8 mouse cellular contexts compared by ENCODE assay signal in genomic region chr3:35102715-35103591, GRCm38 (mm10).
DNase-seq lines count a peak whose midpoint lies in the region; ATAC-seq and TF ChIP-seq lines count a peak whose summit lies in the region.

No protein-coding gene starts in this region.

- H3K79me3 ChIP-seq in C2C12 (ENCODE audit: low read depth): no peaks in the 10 kb centered on the region

- peak; percentile 50; the same call in 1 of the 2 replicates for ATAC-seq in granulocyte monocyte progenitor cell, adult 5-6 weeks (replicated peaks; ENCODE audit: poor library complexity, severe bottlenecking)
- ATAC-seq in lung, embryonic 16.5 days (ENCODE audit: low read depth): peak; percentile 36; the same call in 1 of the 2 replicates

- H3K4me3 ChIP-seq in C2C12 (ENCODE audit: insufficient read depth, poor library complexity, severe bottlenecking): no peak overlapping the region
- H3K4me3 ChIP-seq in lung, embryonic 16.5 days (ENCODE audit: low read length): no peak overlapping the region

- no peaks in the 10 kb centered on the region for H3K79me2 ChIP-seq in C2C12 (ENCODE audit: control insufficient read depth, insufficient read depth)

- no peak overlapping the region for H3K9ac ChIP-seq in lung, embryonic 16.5 days (ENCODE audit: low read length)

- no peaks in the 10 kb centered on the region; the same call in 1 of the 2 replicates for H3K4me1 ChIP-seq in lung, embryonic 16.5 days (replicated peaks; ENCODE audit: control insufficient read depth, insufficient read depth, low read length)

- H3K36me3 ChIP-seq in C2C12 (ENCODE audit: control insufficient read depth, insufficient read depth): no peaks in the 10 kb centered on the region
- H3K36me3 ChIP-seq in lung, embryonic 16.5 days (ENCODE audit: control insufficient read depth, insufficient read depth, low read length): no peaks in the 10 kb centered on the region

- no peak overlapping the region for H3ac ChIP-seq in C2C12 (ENCODE audit: control insufficient read depth, insufficient read length, low read depth)

- peak; percentile 2 for TF ChIP-seq CTCF in C2C12 (IDR thresholded peaks at IDR 0.05; ENCODE audit: control insufficient read depth, insufficient read depth, insufficient read length)

- H3K9me3 ChIP-seq in lung, embryonic 16.5 days (ENCODE audit: control insufficient read depth, low read length): no peaks in the 10 kb centered on the region

- H3K4me2 ChIP-seq in lung, embryonic 16.5 days (ENCODE audit: low read depth, low read length): no peak overlapping the region

- no peak overlapping the region for H3K27ac ChIP-seq in lung, embryonic 16.5 days (ENCODE audit: low read length)

- WGBS in lung, embryonic 16.5 days: 50% methylated on average over 13 of the region's 13 CpGs

- no peaks in the 10 kb centered on the region for H3K27me3 ChIP-seq in C2C12 (ENCODE audit: control insufficient read depth, insufficient read depth, insufficient read length)
- H3K27me3 ChIP-seq in lung, embryonic 16.5 days (ENCODE audit: control insufficient read depth, insufficient read depth, low read depth, low read length): peaks cover 3% of the 10 kb centered on the region; the same call in 1 of the 2 replicates

- peak; percentile 79 for DNase-seq in R1 (ENCODE audit: low read depth, low spot score)
- DNase-seq in embryo, embryonic 10 days (ENCODE audit: low spot score): peak; percentile 87
- DNase-seq in kidney, postnatal 36 days: peak; percentile 45 to 81
- peak; percentile 76 to 84 for DNase-seq in right cerebral cortex, adult 2 months (ENCODE audit: low spot score in 2 of 2)
- DNase-seq in spleen, postnatal 4 days (ENCODE audit: low spot score in 2 of 2): no peak

TF ChIP-seq in C2C12, 6 proteins besides CTCF, POLR2A, EP300 and RAD21:
- TF ChIP-seq MYOD1 (IDR thresholded peaks at IDR 0.05; ENCODE audit: control insufficient read depth, insufficient read length, low read depth) (no peak), CEBPB (IDR thresholded peaks at IDR 0.05; ENCODE audit: low read depth) (no peak), USF1 (IDR thresholded peaks at IDR 0.05; ENCODE audit: low read depth) (no peak), MAX (IDR thresholded peaks at IDR 0.05) (no peak), MYOG (IDR thresholded peaks at IDR 0.05; ENCODE audit: control insufficient read depth, extremely low read depth, insufficient read length) (no peak), FOSL1 (IDR thresholded peaks at IDR 0.05; ENCODE audit: insufficient read depth, low read length, poor library complexity, severe bottlenecking) (no peak)
TF ChIP-seq in C2C12: peak in this region for 0.

Comparison
In these comparisons a context has a peak if more than half of its experiments do, and no peak if none do; other contexts are left out.
1. DNase-seq: peak in R1 (single experiment), embryo, embryonic 10 days (single experiment), kidney, postnatal 36 days (2 of 2) and right cerebral cortex, adult 2 months (2 of 2); none in spleen, postnatal 4 days (0 of 2).